Mouse (Mus musculus) kidney, adult 2 months (tissue): ENCODE measurements around the gene Mfap3.

Experiments used
- CTCF ChIP-seq: fragments of 200-500 bp; conservative IDR thresholded peaks from 2 replicates; pipeline ENCODE4 v1.5.1; 2011; ENCODE audit warnings: low read depth, mild to moderate bottlenecking, control low read depth, low read length, moderate library complexity, mixed read lengths; ENCODE audit not compliant: insufficient read depth, insufficient read length
- POLR2A ChIP-seq: fragments of 200-500 bp; IDR thresholded peaks from one replicate; pipeline ENCODE4 v1.6.1; 2011; ENCODE audit warnings: low read depth, low read length, control low read depth

- TF ChIP-seq POLR2A (no peak), CTCF (no peak)
These were observed 840 bp downstream of the Mfap3 start for GRCm38 (mm10) chr11:57519304-57519703.
